Mouse (Mus musculus) heart, embryonic 12.5 days (tissue): ENCODE measurements at regions not wholly inside any gene's neighbourhood (a gene's known extent, or its start where the extent isn't known, plus 50 kb on each side); places are given as distances from the start of the nearest gene placed in this dataset.

ENCODE experiments used
- ATAC-seq: fragments of 200-750 bp; cut with Nextera tagmentation; 2 replicates; pipeline ENCODE4 v1.8.0; 2017; ENCODE audit warnings: moderate TSS enrichment, moderate library complexity; ENCODE audit not compliant: insufficient number of reproducible peaks, low FRiP score
- H3K27ac ChIP-seq: fragments of 300-500 bp; sonication (generic); 2 replicates; pipeline ENCODE4 v1.5.1; 2016; ENCODE audit warnings: mild to moderate bottlenecking, moderate library complexity; ENCODE audit not compliant: poor library complexity, severe bottlenecking
- H3K27me3 ChIP-seq: fragments of 300-500 bp; sonication (generic); replicated peaks from 2 replicates; pipeline ENCODE4 v1.6.1; 2016; ENCODE audit warnings: mild to moderate bottlenecking, moderate library complexity
- H3K36me3 ChIP-seq: fragments of 300-500 bp; sonication (generic); 2 replicates; pipeline ENCODE4 v1.6.1; 2016; ENCODE audit warnings: mild to moderate bottlenecking, moderate library complexity
- H3K4me1 ChIP-seq: fragments of 300-500 bp; sonication (generic); replicated peaks from 2 replicates; pipeline ENCODE4 v1.6.1; 2016; ENCODE audit warnings: mild to moderate bottlenecking
- H3K4me2 ChIP-seq: fragments of 300-500 bp; sonication (generic); 2 replicates; pipeline ENCODE4 v1.6.1; 2016; ENCODE audit warnings: mild to moderate bottlenecking, moderate library complexity
- H3K4me3 ChIP-seq: fragments of 300-500 bp; sonication (generic); 2 replicates; pipeline ENCODE4 v1.5.1; 2016; ENCODE audit warnings: mild to moderate bottlenecking
- H3K9ac ChIP-seq: fragments of 300-500 bp; sonication (generic); 2 replicates; pipeline ENCODE4 v1.6.1; 2016; ENCODE audit warnings: mild to moderate bottlenecking, moderate library complexity
- H3K9me3 ChIP-seq: fragments of 300-500 bp; sonication (generic); replicated peaks from 2 replicates; pipeline ENCODE4 v1.6.1; 2016; ENCODE audit warnings: mild to moderate bottlenecking, moderate library complexity
- WGBS: fragments of 180-500 bp; shearing (Covaris S2); methylation state at CpG from one replicate; pipeline ENCODE4 v1.1.7; 2016; 5-methylcytosine and 5-hydroxymethylcytosine counted together

- Histone ChIP-seq H3K4me2 (no peak overlapping the region), H3K27me3 (no peaks in the 10 kb centered on the region), H3K9me3 (no peaks in the 10 kb centered on the region), H3K4me1 (peaks cover 39% of the 10 kb centered on the region), H3K27ac (peak overlapping the region; percentile 42; the same call in 1 of the 2 replicates), H3K9ac (no peak overlapping the region), H3K36me3 (no peaks in the 10 kb centered on the region), H3K4me3 (no peak overlapping the region)
- WGBS = 75% methylated on average over 3 of the region's 3 CpGs
- no peak for ATAC-seq
Observed at GRCm38 (mm10) chr12:25298766-25299165, 201.8 kb upstream of the Id2 start.

GRCm38 (mm10) chr12:25297960-25298359, 201.0 kb upstream of the Id2 start:
- Histone ChIP-seq H3K9ac (no peak overlapping the region), H3K36me3 (no peaks in the 10 kb centered on the region), H3K4me1 (peaks cover 42% of the 10 kb centered on the region), H3K4me3 (no peak overlapping the region), H3K4me2 (no peak overlapping the region), H3K27me3 (no peaks in the 10 kb centered on the region), H3K27ac (peak overlapping the region; percentile 2), H3K9me3 (no peaks in the 10 kb centered on the region)
- ATAC-seq = no peak

GRCm38 (mm10) chr12:25296648-25297047, 199.7 kb upstream of the Id2 start:
- H3K4me2 ChIP-seq = no peak overlapping the region
- no peaks in the 10 kb centered on the region for H3K36me3 ChIP-seq
- H3K4me3 ChIP-seq = no peak overlapping the region
- ATAC-seq = no peak
- no peak overlapping the region for H3K27ac ChIP-seq
- peaks cover 49% of the 10 kb centered on the region for H3K4me1 ChIP-seq
- H3K27me3 ChIP-seq = no peaks in the 10 kb centered on the region
- no peaks in the 10 kb centered on the region for H3K9me3 ChIP-seq
- 85% methylated on average over 3 of the region's 3 CpGs for WGBS
- H3K9ac ChIP-seq = no peak overlapping the region

- no peak overlapping the region for H3K4me2 ChIP-seq
Observed at GRCm38 (mm10) chr12:25294179-25295025, 197.5 kb upstream of the Id2 start.

GRCm38 (mm10) chr12:25293470-25294178, 196.7 kb upstream of the Id2 start:
- ATAC-seq = peak; percentile 74
- Histone ChIP-seq H3K4me1 (peaks cover 32% of the 10 kb centered on the region), H3K9me3 (no peaks in the 10 kb centered on the region), H3K4me2 (peak overlapping the region; percentile 43), H3K4me3 (no peak overlapping the region), H3K27me3 (no peaks in the 10 kb centered on the region), H3K27ac (peak overlapping the region; percentile 80), H3K36me3 (no peaks in the 10 kb centered on the region), H3K9ac (no peak overlapping the region)
- 6% methylated on average over 6 of the region's 6 CpGs for WGBS

More at GRCm38 (mm10) chr12:25294179-25295025, 197.5 kb upstream of the Id2 start:
- 40% methylated on average over 4 of the region's 4 CpGs for WGBS
- ATAC-seq = peak; percentile 70
- Histone ChIP-seq H3K4me3 (no peak overlapping the region), H3K27ac (peak overlapping the region; percentile 80), H3K9ac (no peak overlapping the region), H3K4me1 (peaks cover 39% of the 10 kb centered on the region), H3K36me3 (no peaks in the 10 kb centered on the region), H3K27me3 (no peaks in the 10 kb centered on the region), H3K9me3 (no peaks in the 10 kb centered on the region)

GRCm38 (mm10) chr12:25289381-25289780, 192.4 kb upstream of the Id2 start:
- Histone ChIP-seq H3K4me1 (peaks cover 18% of the 10 kb centered on the region), H3K36me3 (no peaks in the 10 kb centered on the region), H3K27me3 (no peaks in the 10 kb centered on the region), H3K9me3 (no peaks in the 10 kb centered on the region), H3K4me3 (no peak overlapping the region), H3K9ac (no peak overlapping the region), H3K4me2 (no peak overlapping the region), H3K27ac (no peak overlapping the region)
- no peak for ATAC-seq
- 75% methylated on average over 2 of the region's 2 CpGs for WGBS

- Histone ChIP-seq H3K4me2 (no peak overlapping the region), H3K4me3 (no peak overlapping the region), H3K36me3 (no peaks in the 10 kb centered on the region), H3K27me3 (no peaks in the 10 kb centered on the region), H3K9me3 (no peaks in the 10 kb centered on the region), H3K9ac (no peak overlapping the region), H3K4me1 (no peaks in the 10 kb centered on the region), H3K27ac (no peak overlapping the region)
- 55% methylated on average over 3 of the region's 3 CpGs for whole genome bisulfite sequencing
- ATAC-seq = no peak
Observed at GRCm38 (mm10) chr12:25283808-25284207, 186.9 kb upstream of the Id2 start.

GRCm38 (mm10) chr12:25281438-25281837, 184.5 kb upstream of the Id2 start:
- H3K27me3 ChIP-seq = no peaks in the 10 kb centered on the region
- no peaks in the 10 kb centered on the region for H3K4me1 ChIP-seq
- H3K9ac ChIP-seq = no peak overlapping the region
- 72% methylated on average over 1 of the region's 1 CpGs for WGBS
- no peaks in the 10 kb centered on the region for H3K9me3 ChIP-seq
- ATAC-seq = no peak
- H3K4me3 ChIP-seq = no peak overlapping the region
- no peaks in the 10 kb centered on the region for H3K36me3 ChIP-seq
- H3K4me2 ChIP-seq = no peak overlapping the region
- no peak overlapping the region for H3K27ac ChIP-seq

GRCm38 (mm10) chr12:25273631-25274305, 176.8 kb upstream of the Id2 start:
- no peak overlapping the region for H3K9ac ChIP-seq
- peaks cover 5% of the 10 kb centered on the region for H3K9me3 ChIP-seq
- peaks cover 26% of the 10 kb centered on the region for H3K4me1 ChIP-seq
- no peaks in the 10 kb centered on the region for H3K36me3 ChIP-seq
- no peak for ATAC-seq
- no peak overlapping the region for H3K4me3 ChIP-seq
- no peak overlapping the region for H3K4me2 ChIP-seq
- WGBS = 77% methylated on average over 6 of the region's 6 CpGs
- H3K27ac ChIP-seq = no peak overlapping the region
- H3K27me3 ChIP-seq = no peaks in the 10 kb centered on the region

- ATAC-seq = no peak
- peaks cover 35% of the 10 kb centered on the region for H3K4me1 ChIP-seq
Observed at GRCm38 (mm10) chr12:25272752-25273125, 175.8 kb upstream of the Id2 start.

GRCm38 (mm10) chr12:25272114-25272751, 175.3 kb upstream of the Id2 start:
- H3K4me1 ChIP-seq = peaks cover 35% of the 10 kb centered on the region
- no peak overlapping the region for H3K4me3 ChIP-seq
- 62% methylated on average over 6 of the region's 6 CpGs for WGBS
- H3K27me3 ChIP-seq = no peaks in the 10 kb centered on the region
- no peak overlapping the region for H3K27ac ChIP-seq
- H3K9ac ChIP-seq = no peak overlapping the region
- no peak for ATAC-seq
- H3K9me3 ChIP-seq = peaks cover 5% of the 10 kb centered on the region
- H3K36me3 ChIP-seq = no peaks in the 10 kb centered on the region
- H3K4me2 ChIP-seq = no peak overlapping the region

More at GRCm38 (mm10) chr12:25272752-25273125, 175.8 kb upstream of the Id2 start:
- H3K27ac ChIP-seq = no peak overlapping the region
- WGBS = 56% methylated on average over 3 of the region's 3 CpGs
- peaks cover 5% of the 10 kb centered on the region for H3K9me3 ChIP-seq
- no peak overlapping the region for H3K4me3 ChIP-seq
- no peaks in the 10 kb centered on the region for H3K36me3 ChIP-seq
- no peaks in the 10 kb centered on the region for H3K27me3 ChIP-seq
- no peak overlapping the region for H3K4me2 ChIP-seq
- no peak overlapping the region for H3K9ac ChIP-seq
